Mouse (Mus musculus) activated CD4-positive, CD25-positive, alpha-beta regulatory T cell, adult 4 months (primary cell): ENCODE results near the gene Lamc2. TPM values are rescaled to one million over a fixed set of nuclear protein-coding genes. Genes with fewer than 3 reads are reported as not detected.
"Not testable (repeated sequence)": the region's sequence is repeated elsewhere in the genome, so short reads cannot be mapped to it uniquely, and the experiment has no call there.

ENCODE experiments used
- ATAC-seq: one replicate; pipeline ENCODE4 v1.8.0; 2017
- polyA plus RNA-seq, 2 experiments: library from polyadenylated mRNA; unstranded; fragments of 100-300 nt; shearing (Covaris generic); gene quantifications; one replicate each; pipeline ENCODE4 v1.2.1; 2017

The Lamc2 gene
- polyA plus RNA-seq, 2 experiments from 2014 or later: 0.51 to 0.53 TPM

GRCm38 (mm10) chr1:153094226-153095076, 91.8 kb downstream of the Lamc2 start:
- ATAC-seq: no peak

DNA sequence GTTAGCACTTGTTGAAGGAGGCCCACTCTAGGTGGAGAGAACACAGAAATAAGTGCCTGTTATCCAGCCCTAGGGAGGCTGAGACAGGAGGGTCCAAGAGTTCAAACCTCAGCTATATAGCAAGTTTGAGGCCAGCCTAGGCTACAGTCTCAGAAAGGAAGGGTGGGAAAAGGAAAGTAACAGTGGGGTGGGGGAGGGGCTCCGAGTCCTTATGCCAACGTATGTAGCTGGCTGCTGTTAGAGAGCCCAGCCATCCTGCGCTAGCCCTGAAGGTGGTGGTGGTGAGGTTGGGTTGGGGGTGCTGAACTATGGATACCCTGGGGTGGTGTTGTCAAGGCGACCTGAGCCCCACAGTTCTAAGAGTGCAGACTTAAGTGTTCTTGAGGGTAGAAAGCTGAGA, 92.7 kb downstream of the Lamc2 start:
- no peak for ATAC-seq

DNA sequence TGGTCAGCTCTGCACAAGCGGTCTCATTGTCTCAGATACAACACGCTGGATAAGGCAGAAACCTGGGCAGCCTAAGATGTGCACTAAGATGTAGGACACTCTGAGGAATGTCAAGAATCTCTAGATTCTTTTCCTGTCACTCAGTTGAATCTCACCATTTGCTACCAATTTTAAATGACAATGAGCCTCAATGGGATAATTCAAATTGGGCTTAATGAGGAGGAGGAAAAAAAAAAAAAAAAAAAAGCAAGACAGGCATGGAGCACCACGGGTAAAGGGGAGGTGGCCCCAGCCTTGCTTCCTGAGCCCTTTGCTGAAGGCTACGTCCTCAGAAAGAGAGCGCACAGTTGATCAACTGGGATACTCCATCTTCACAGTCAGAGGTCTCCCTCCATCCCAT, 93.1 kb downstream of the Lamc2 start:
- no peak for ATAC-seq

GRCm38 (mm10) chr1:153092237-153092975, 93.8 kb downstream of the Lamc2 start:
- peak; percentile 58 for ATAC-seq

- ATAC-seq: no peak
Observed at GRCm38 (mm10) chr1:153091438-153092236, 94.6 kb downstream of the Lamc2 start.

DNA sequence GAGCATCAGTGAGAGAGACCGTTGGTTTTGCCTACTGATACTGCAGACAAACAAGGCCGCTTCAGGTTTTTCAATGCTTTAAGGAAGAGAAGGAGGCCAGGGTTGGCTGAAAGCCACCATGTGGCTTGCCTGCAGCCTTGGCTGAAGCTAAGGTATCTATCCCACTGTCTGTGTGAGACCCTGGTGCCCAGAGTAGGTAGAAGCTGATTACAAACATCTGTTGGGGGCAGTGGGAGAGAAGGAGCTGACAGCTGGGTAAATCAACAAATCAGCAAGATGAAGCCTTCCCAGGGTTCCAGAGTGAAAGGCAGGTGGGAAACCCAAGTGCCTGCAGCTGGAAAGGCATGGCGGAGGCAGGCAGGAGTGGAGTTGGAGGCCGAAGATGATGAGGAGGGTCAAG, 95.4 kb downstream of the Lamc2 start:
- ATAC-seq: no peak

- no peak for ATAC-seq
Observed at GRCm38 (mm10) chr1:153090081-153090480, 96.2 kb downstream of the Lamc2 start.

DNA sequence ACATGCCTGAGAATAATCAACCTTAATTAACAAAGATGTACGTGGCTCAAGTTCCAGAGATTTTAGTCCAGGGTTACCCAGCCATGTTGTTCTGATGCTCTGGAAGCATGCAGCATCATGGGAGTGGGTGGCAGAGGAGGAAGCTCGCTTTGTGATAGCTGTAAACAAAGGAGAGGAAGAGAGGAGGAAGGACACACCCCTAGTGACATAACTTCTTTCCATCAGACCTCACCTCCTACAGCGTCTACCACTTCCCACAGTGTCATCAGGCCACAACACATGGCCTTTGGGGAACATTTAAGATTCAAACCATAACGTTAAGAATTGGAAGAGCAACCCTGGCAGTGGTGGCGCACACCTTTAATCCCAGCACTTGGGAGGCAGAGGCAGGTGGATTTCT, 98.5 kb downstream of the Lamc2 start:
- peak; percentile 50 for ATAC-seq

GRCm38 (mm10) chr1:153085198-153085597, 101.0 kb downstream of the Lamc2 start:
- ATAC-seq: peak; percentile 95

GRCm38 (mm10) chr1:153084191-153084590, 102.1 kb downstream of the Lamc2 start:
- no peak for ATAC-seq

GRCm38 (mm10) chr1:153083233-153083632, 103.0 kb downstream of the Lamc2 start:
- not testable (repeated sequence) for ATAC-seq

GRCm38 (mm10) chr1:153075955-153076354, 110.3 kb downstream of the Lamc2 start:
- no peak for ATAC-seq

- no peak for ATAC-seq
Observed at GRCm38 (mm10) chr1:153075087-153075736, 111.0 kb downstream of the Lamc2 start.

DNA sequence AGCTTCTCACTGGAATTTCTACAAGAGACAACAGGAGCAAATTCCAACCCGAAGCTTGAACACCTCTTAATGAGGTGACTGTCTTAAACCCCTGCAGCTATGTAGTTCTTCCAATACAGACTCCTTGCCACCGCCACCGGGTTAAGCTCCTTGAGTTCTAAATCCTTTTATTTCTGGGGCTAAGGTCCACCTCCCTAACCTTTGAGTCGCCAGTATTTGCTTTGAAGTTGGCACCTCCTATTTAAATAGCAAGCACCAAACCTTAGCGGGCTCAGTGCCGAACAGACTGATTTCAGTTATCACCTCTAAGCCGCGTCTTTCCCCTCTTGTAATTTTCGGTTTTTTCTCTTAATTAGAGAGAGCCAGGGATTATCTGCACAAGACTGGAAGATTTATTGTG, 112.8 kb downstream of the Lamc2 start:
- ATAC-seq: no peak

Other genes with a start within 250 kb of the Lamc2 start
- 1 to 10 TPM; 1.4 to 2.0 TPM for gene Nmnat2, start 231.5 kb downstream of the Lamc2 start, polyA plus RNA-seq
- gene Lamc1, start 146.3 kb upstream of the Lamc2 start, polyA plus RNA-seq: 1 to 10 TPM; 6.7 to 10.0 TPM
- gene Shcbp1l, start 238.7 kb upstream of the Lamc2 start, polyA plus RNA-seq: under 1 TPM in 1 of 2 experiments, not detected in 1; 0.36 TPM